Mouse (Mus musculus) forebrain, embryonic 14.5 days (tissue): ENCODE results near the gene Usp5. TPM values are rescaled to one million over a fixed set of nuclear protein-coding genes. Genes with fewer than 3 reads are reported as not detected.
A peak's percentile ranks its signal among the peaks of the same experiment; 100 is the strongest.

ENCODE experiments used
- ATAC-seq: fragments of 200-750 bp; cut with Nextera tagmentation; 2 replicates; pipeline ENCODE4 v1.8.0; 2017; ENCODE audit warnings: mild to moderate bottlenecking, moderate library complexity
- DNase-seq: peaks from one replicate; pipeline ENCODE4 v3.0.0-alpha.2; 2015; ENCODE audit warnings: low spot score
- H3K27ac ChIP-seq: fragments of 300-500 bp; sonication (generic); 2 replicates; pipeline ENCODE4 v1.5.1; 2014; ENCODE audit warnings: low read depth, mild to moderate bottlenecking, control low read depth, low read length, moderate library complexity
- H3K27me3 ChIP-seq: fragments of 300-500 bp; sonication (generic); replicated peaks from 2 replicates; pipeline ENCODE4 v1.6.1; 2014; ENCODE audit warnings: low read length, control low read depth, mixed read lengths; ENCODE audit not compliant: control insufficient read depth, insufficient read depth
- H3K36me3 ChIP-seq: fragments of 300-500 bp; sonication (generic); 2 replicates; pipeline ENCODE4 v1.6.1; 2014; ENCODE audit warnings: low read length, control low read depth; ENCODE audit not compliant: control insufficient read depth, insufficient read depth
- H3K4me1 ChIP-seq: fragments of 300-500 bp; sonication (generic); 2 replicates; pipeline ENCODE4 v1.6.1; 2014; ENCODE audit warnings: antibody characterized with exemption, low read length, control low read depth; ENCODE audit not compliant: control insufficient read depth, insufficient read depth
- H3K4me2 ChIP-seq: fragments of 300-500 bp; sonication (generic); 2 replicates; pipeline ENCODE4 v1.6.1; 2014; ENCODE audit warnings: mild to moderate bottlenecking, control low read depth, low read length
- H3K4me3 ChIP-seq: fragments of 300-500 bp; sonication (generic); 2 replicates; pipeline ENCODE4 v1.5.1; 2014; ENCODE audit warnings: low read depth, low read length, control low read depth
- H3K9ac ChIP-seq: fragments of 300-500 bp; sonication (generic); 2 replicates; pipeline ENCODE4 v1.6.1; 2014; ENCODE audit warnings: mild to moderate bottlenecking, low read length, control low read depth, moderate library complexity
- H3K9me3 ChIP-seq: fragments of 300-500 bp; sonication (generic); replicated peaks from 2 replicates; pipeline ENCODE4 v1.6.1; 2016; ENCODE audit warnings: low read length, control low read depth, mixed read lengths; ENCODE audit not compliant: control insufficient read depth
- WGBS: fragments of 180-500 bp; shearing (Covaris S2); extraction: QIAGEN DNeasy Blood & Tissue Kit; methylation state at CpG from one replicate; pipeline ENCODE4 v1.1.7; 2014; 5-methylcytosine and 5-hydroxymethylcytosine counted together
- polyA plus RNA-seq: library from polyadenylated mRNA; unstranded; fragments of >200 nt; fragmentation: Nextera tagmentation; extraction: Ambion mirVana; gene quantifications from 2 replicates; pipeline ENCODE4 v1.2.1, GENCODE M21; 2014

Gene Usp5
- polyA plus RNA-seq, 1 experiment from 2014 or later, result 154 TPM

GRCm38 (mm10) chr6:124850535-124850934 lies 21.3 kb upstream of the Usp5 start:
- WGBS, result 54% methylated on average over 8 of the region's 8 CpGs

DNA sequence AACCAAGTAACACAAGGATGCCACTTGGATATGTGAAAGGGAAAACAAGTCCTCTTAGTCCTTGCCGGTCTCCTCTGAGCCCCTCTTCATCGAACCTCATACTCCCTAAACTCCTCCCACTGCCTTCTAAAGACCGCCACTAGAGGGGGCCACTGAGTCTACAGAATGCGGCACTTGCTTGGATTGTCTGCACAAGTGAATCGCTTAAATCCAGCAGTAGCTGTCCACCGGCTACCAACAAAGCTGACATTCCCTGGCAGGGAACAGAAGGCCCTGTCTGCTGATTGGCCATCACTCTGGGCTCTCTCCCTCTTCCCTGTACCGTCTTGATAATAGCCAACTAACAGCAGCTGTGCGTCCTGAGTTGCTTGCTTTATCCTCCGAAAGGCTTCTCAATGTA lies 18.0 kb upstream of the Usp5 start:
- Histone ChIP-seq H3K36me3 (peaks cover 18% of the 10 kb centered on the region), H3K27me3 (no peaks in the 10 kb centered on the region), H3K4me2 (0 out of 2 replicates have a peak overlapping the region, but pooled peaks have one; percentile 15), H3K9me3 (no peaks in the 10 kb centered on the region), H3K27ac (peak overlapping the region; percentile 52; the same call in 1 of the 2 replicates), H3K9ac (no peak overlapping the region), H3K4me1 (no peaks in the 10 kb centered on the region), H3K4me3 (no peak overlapping the region)
- ATAC-seq, result peak; percentile 92
- peak; percentile 97 for DNase-seq
- 7% methylated on average over 9 of the region's 9 CpGs for WGBS

More at GRCm38 (mm10) chr6:124850535-124850934, 21.3 kb upstream of the Usp5 start:
- DNase-seq (no peak), ATAC-seq (no peak)
- Histone ChIP-seq H3K36me3 (peaks cover 33% of the 10 kb centered on the region), H3K9me3 (no peaks in the 10 kb centered on the region), H3K4me1 (no peaks in the 10 kb centered on the region), H3K27ac (no peak overlapping the region), H3K4me3 (no peak overlapping the region), H3K9ac (no peak overlapping the region), H3K4me2 (no peak overlapping the region), H3K27me3 (no peaks in the 10 kb centered on the region)

GRCm38 (mm10) chr6:124840241-124841167 lies 11.2 kb upstream of the Usp5 start, which contains the start of gene Gnb3:
Gene Gnb3 (minus strand): TSS chr6:124840275.
- WGBS, result 34% methylated on average over 15 of the region's 15 CpGs
- H3K4me2 ChIP-seq, result no peak within 1 kb of the TSS
- no peaks in the 10 kb centered on the region for H3K4me1 ChIP-seq
- H3K27ac ChIP-seq, result peak within 1 kb of the TSS; percentile 24; the same call in 1 of the 2 replicates
- H3K9me3 ChIP-seq, result no peaks in the 10 kb centered on the region
- H3K4me3 ChIP-seq, result no peak within 1 kb of the TSS
- H3K27me3 ChIP-seq, result no peaks in the 10 kb centered on the region
- ATAC-seq (peak; percentile 24; the same call in 1 of the 2 replicates), DNase-seq (no peak)
- peaks cover 11% of the 10 kb centered on the region; the same call in 1 of the 2 replicates for H3K36me3 ChIP-seq
- peak within 1 kb of the TSS; percentile 35; the same call in 1 of the 2 replicates for H3K9ac ChIP-seq

- WGBS, result 15% methylated on average over 8 of the region's 8 CpGs
- Histone ChIP-seq H3K4me1 (no peaks in the 10 kb centered on the region), H3K36me3 (peaks cover 11% of the 10 kb centered on the region; the same call in 1 of the 2 replicates), H3K4me3 (no peak overlapping the region), H3K4me2 (no peak overlapping the region), H3K27me3 (no peaks in the 10 kb centered on the region), H3K9ac (peak overlapping the region; percentile 35; the same call in 1 of the 2 replicates), H3K9me3 (no peaks in the 10 kb centered on the region), H3K27ac (peak overlapping the region; percentile 24; the same call in 1 of the 2 replicates)
- DNase-seq, result no peak
- ATAC-seq, result peak; percentile 21; the same call in 1 of the 2 replicates
These were observed 10.5 kb upstream of the Usp5 start for GRCm38 (mm10) chr6:124839805-124840204.

GRCm38 (mm10) chr6:124836411-124836810 lies 7.1 kb upstream of the Usp5 start:
- 83% methylated on average over 7 of the region's 7 CpGs for WGBS
- H3K4me1 ChIP-seq, result no peaks in the 10 kb centered on the region
- no peak for ATAC-seq
- no peak overlapping the region for H3K4me2 ChIP-seq
- no peaks in the 10 kb centered on the region for H3K9me3 ChIP-seq
- H3K9ac ChIP-seq, result no peak overlapping the region
- H3K27ac ChIP-seq, result no peak overlapping the region
- no peaks in the 10 kb centered on the region for H3K27me3 ChIP-seq
- H3K4me3 ChIP-seq, result no peak overlapping the region
- H3K36me3 ChIP-seq, result peaks cover 20% of the 10 kb centered on the region
- DNase-seq, result no peak

DNA sequence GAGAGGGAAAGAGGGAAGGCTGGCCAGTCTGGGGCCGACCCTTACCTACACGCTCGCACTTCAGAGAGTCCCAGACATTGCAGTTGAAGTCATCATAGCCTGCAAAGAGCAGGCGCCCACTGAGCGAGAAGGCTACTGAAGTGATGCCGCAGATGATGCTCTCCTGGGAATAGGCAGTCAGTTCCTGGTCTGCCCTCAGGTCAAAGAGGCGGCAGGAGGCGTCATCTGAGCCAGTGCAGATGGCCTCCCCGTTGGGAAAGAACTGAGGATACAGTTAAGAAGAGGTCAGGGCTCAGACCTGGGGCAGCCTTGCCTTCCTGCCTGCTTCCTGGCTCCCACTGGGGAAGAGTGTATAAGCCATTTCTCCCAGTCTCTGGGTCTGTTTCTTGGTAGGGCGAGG lies 6.2 kb upstream of the Usp5 start:
- no peak for DNase-seq
- Histone ChIP-seq H3K4me3 (no peak overlapping the region), H3K9me3 (no peaks in the 10 kb centered on the region), H3K4me2 (no peak overlapping the region), H3K27ac (no peak overlapping the region), H3K36me3 (peaks cover 17% of the 10 kb centered on the region), H3K9ac (no peak overlapping the region), H3K4me1 (peaks cover under 1% of the 10 kb centered on the region; the same call in 1 of the 2 replicates), H3K27me3 (no peaks in the 10 kb centered on the region)
- WGBS, result 69% methylated on average over 10 of the region's 10 CpGs
- ATAC-seq, result no peak

DNA sequence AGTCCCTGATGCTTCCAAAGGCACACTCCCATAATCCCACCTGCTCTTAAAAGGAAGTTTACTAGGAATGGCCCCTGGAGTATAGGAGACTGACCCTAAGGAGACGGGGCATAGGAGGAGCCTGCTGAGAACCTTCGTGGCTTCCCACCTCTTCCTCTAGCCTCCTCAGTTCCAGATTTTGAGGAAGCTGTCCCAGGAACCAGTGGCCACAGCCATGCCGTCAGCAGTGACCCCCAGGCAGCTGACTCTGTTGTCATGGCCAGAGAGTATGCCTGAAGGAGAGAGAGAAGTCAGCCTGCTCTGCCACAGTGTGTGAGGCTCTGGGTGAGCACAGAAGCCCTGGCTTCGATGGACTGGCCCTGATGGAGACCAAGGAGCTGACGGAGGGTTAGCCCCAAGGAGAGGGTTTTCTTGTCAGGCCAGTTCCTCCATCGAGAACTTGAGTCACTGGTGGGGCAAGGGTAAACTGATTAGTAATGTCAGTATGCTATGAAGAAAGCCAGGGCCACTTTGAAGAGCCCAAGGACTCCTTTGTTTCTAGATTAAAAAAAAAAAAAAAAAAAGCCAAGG lies 5.3 kb upstream of the Usp5 start:
- 86% methylated on average over 6 of the region's 6 CpGs for WGBS
- no peak overlapping the region for H3K9ac ChIP-seq

GRCm38 (mm10) chr6:124831649-124832048 lies 2.4 kb upstream of the Usp5 start:
- Histone ChIP-seq H3K4me1 (peaks cover 11% of the 10 kb centered on the region), H3K36me3 (peaks cover 25% of the 10 kb centered on the region), H3K27me3 (no peaks in the 10 kb centered on the region), H3K27ac (no peak overlapping the region), H3K9ac (peak overlapping the region; percentile 17; the same call in 1 of the 2 replicates), H3K4me2 (peak overlapping the region; percentile 67; the same call in 1 of the 2 replicates), H3K9me3 (no peaks in the 10 kb centered on the region), H3K4me3 (no peak overlapping the region)
- no peak for ATAC-seq
- WGBS, result 90% methylated on average over 8 of the region's 8 CpGs
- no peak for DNase-seq

More for the DNA sequence above, 5.3 kb upstream of the Usp5 start:
- H3K27me3 ChIP-seq, result no peaks in the 10 kb centered on the region
- ATAC-seq (no peak), DNase-seq (no peak)
- H3K4me3 ChIP-seq, result no peak overlapping the region
- H3K4me2 ChIP-seq, result no peak overlapping the region
- peaks cover 17% of the 10 kb centered on the region for H3K36me3 ChIP-seq
- no peaks in the 10 kb centered on the region for H3K9me3 ChIP-seq
- no peak overlapping the region for H3K27ac ChIP-seq
- H3K4me1 ChIP-seq, result peaks cover 5% of the 10 kb centered on the region; the same call in 1 of the 2 replicates
